Mouse (Mus musculus) lung, adult 10 weeks (tissue): ENCODE measurements around the gene St3gal6. TPM values are rescaled to one million over a fixed set of nuclear protein-coding genes. Genes with fewer than 3 reads are reported as not detected.

Experiments
- polyA plus RNA-seq: library from polyadenylated mRNA; stranded (reverse); fragments of 350-450 nt; fragmentation: Illumina TruSeq; extraction: RNeasy Lipid Tissue Mini Kit (QIAGEN cat#74804); gene quantifications from one replicate; pipeline ENCODE4 v1.2.3, GENCODE M21; 2014; ENCODE audit warnings: low read depth, low replicate concordance; ENCODE audit not compliant: insufficient read depth

Gene St3gal6
- 46.4 TPM for polyA plus RNA-seq

DNA sequence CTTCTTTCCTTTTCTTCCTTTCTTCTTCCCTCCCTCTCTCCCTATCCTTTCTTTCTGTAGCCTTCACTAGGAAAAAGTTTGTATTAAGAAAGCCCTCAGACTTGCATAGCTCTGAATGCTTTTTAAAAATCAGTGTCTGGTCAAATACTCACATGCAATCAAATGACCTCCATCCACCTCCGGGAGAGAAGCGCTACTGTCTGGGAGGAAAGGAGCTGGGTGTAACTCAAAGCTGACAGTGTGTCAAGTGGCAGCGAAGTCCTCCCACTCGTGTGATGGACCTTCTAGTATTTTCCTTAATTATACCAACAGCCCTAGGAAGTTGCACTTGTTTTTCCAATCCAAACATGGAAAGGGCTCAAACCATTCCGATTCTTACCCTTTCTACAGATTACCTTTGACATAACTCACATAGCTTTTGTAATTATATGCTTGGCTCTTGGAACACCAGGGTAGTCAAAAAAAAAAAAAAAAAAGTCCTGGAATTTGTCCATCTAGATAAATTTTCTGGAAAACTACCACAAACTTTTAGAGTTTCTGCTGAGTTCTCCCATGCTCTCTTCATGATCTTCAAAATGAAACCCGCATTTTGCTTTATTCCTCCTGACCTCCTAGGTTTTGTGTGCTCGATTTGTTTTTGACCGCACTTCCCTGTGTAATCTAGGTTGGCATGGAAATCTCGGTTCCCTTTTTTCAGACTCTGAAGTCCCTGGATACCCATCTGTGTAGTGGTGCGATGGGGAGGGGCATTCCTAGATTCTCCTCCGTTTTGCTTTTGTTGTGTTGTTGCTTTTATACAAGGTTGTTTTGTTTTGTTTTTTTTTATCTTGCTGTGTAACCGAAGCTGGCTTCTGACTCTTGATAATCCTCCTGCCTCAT is at the start of gene St3gal6:
St3gal6 (minus strand) TSS at position 272 of the 879 bp plus-strand sequence.

Other genes with a start within 250 kb of the St3gal6 start
- 5.9 TPM for gene Dcbld2, start 115.8 kb downstream of the St3gal6 start, polyA plus RNA-seq
- gene Gm813, start 92.7 kb upstream of the St3gal6 start, polyA plus RNA-seq: not detected
- gene E330017A01Rik, start 114.5 kb upstream of the St3gal6 start, polyA plus RNA-seq: not detected
- gene Cpox, start 146.0 kb upstream of the St3gal6 start, polyA plus RNA-seq: 6.1 TPM
- gene Gpr15, start 194.8 kb upstream of the St3gal6 start, polyA plus RNA-seq: 0.23 TPM
- gene Cldnd1, start 203.7 kb upstream of the St3gal6 start, polyA plus RNA-seq: 30.3 TPM
- gene Olfr172, start 238.9 kb upstream of the St3gal6 start, polyA plus RNA-seq: not detected